Mouse (Mus musculus): ENCODE data around the gene Mrtfb.

- TF ChIP-seq POLR2A (IDR thresholded peaks at IDR 0.05; ENCODE audit: low read depth, low read length) (no peak), CTCF (IDR thresholded peaks at IDR 0.05; ENCODE audit: borderline replicate concordance, insufficient read depth, low read length) (no peak)
Observed at GRCm38 (mm10) chr16:13353927-13354326, 97.6 kb downstream of the Mrtfb start.
